Mouse (Mus musculus) CH12.LX (cell line): Measurements from ENCODE around the gene Mgp. TPM values are rescaled to one million over a fixed set of nuclear protein-coding genes. Genes with fewer than 3 reads are reported as not detected.

Experiments used
- DNase-seq: peaks from one replicate; pipeline ENCODE4 v3.0.0-alpha.2; 2013; ENCODE audit errors: extremely low read depth
- H3K27ac ChIP-seq: 2 replicates; pipeline ENCODE4 v1.5.1; 2012; ENCODE audit warnings: low read depth, mild to moderate bottlenecking, control low read depth, moderate library complexity; ENCODE audit not compliant: insufficient read depth
- H3K27me3 ChIP-seq: replicated peaks from 2 replicates; pipeline ENCODE3; 2012; ENCODE audit warnings: inconsistent platforms
- H3K36me3 ChIP-seq, 2 experiments: replicated peaks in 1 of 2; 2 replicates each; pipeline versions ENCODE3 to v1.6.1; 2012; ENCODE audit warnings: inconsistent platforms in 1 of 2, low read length in 1 of 2, mild to moderate bottlenecking in 1 of 2, mixed read lengths in 1 of 2, moderate library complexity in 1 of 2; ENCODE audit not compliant: control insufficient read depth in 1 of 2, insufficient read depth in 1 of 2
- H3K4me1 ChIP-seq, 2 experiments: 2 replicates each; pipeline ENCODE4 v1.6.1; 2012; ENCODE audit warnings: inconsistent platforms in 1 of 2, moderate library complexity in 1 of 2; ENCODE audit not compliant: insufficient read depth in 2 of 2, control insufficient read depth in 1 of 2
- H3K4me2 ChIP-seq: 2 replicates; pipeline ENCODE4 v1.6.1; 2012; ENCODE audit warnings: low read depth, mild to moderate bottlenecking, control low read depth; ENCODE audit not compliant: poor library complexity, insufficient read depth, severe bottlenecking
- H3K4me3 ChIP-seq, 3 experiments: fragments of 150-350 bp in 1 of 3; sonication (generic) in 1 of 3; replicated peaks in 1 of 3; 2 replicates each; pipeline versions ENCODE3 to v1.5.1; 2011 to 2012; ENCODE audit warnings: low read depth in 2 of 3, low read length in 2 of 3, mild to moderate bottlenecking in 2 of 3, moderate library complexity in 2 of 3, control low read depth in 1 of 3, improper control_type of control experiment in 1 of 3, inconsistent platforms in 1 of 3, mixed read lengths in 1 of 3; ENCODE audit not compliant: poor library complexity in 1 of 3
- H3K79me2 ChIP-seq: replicated peaks from 2 replicates; pipeline ENCODE4 v1.6.1; 2012; ENCODE audit warnings: mild to moderate bottlenecking, moderate library complexity; ENCODE audit not compliant: control insufficient read depth, poor library complexity, insufficient read depth, severe bottlenecking; ENCODE audit errors: extremely low read depth
- H3K9ac ChIP-seq: 2 replicates; pipeline ENCODE4 v1.6.1; 2012; ENCODE audit warnings: low read depth, mild to moderate bottlenecking, control low read depth, moderate library complexity; ENCODE audit not compliant: insufficient read depth
- H3K9me3 ChIP-seq: replicated peaks from 2 replicates; pipeline ENCODE3; 2012; ENCODE audit warnings: low read length, inconsistent platforms, mixed read lengths
- BHLHE40 ChIP-seq: IDR thresholded peaks from 2 replicates; pipeline ENCODE4 v1.6.1; 2011; ENCODE audit warnings: mild to moderate bottlenecking, low read depth, low read length, improper control_type of control experiment
- CHD2 ChIP-seq: IDR thresholded peaks from 2 replicates; pipeline ENCODE4 v1.6.1; 2011; ENCODE audit warnings: low read length, improper control_type of control experiment
- CTCF ChIP-seq, 2 experiments: IDR thresholded peaks in 1 of 2; conservative IDR thresholded peaks in 1 of 2; 2 replicates each; pipeline ENCODE4 v1.5.1; 2011 to 2012; ENCODE audit warnings: low read depth in 2 of 2, low read length in 2 of 2, improper control_type of control experiment in 1 of 2, inconsistent platforms in 1 of 2, mild to moderate bottlenecking in 1 of 2, moderate library complexity in 1 of 2
- EP300 ChIP-seq: IDR thresholded peaks from 2 replicates; pipeline ENCODE4 v1.6.1; 2011; ENCODE audit warnings: low read length, improper control_type of control experiment
- ETS1 ChIP-seq: conservative IDR thresholded peaks from 2 replicates; pipeline ENCODE4 v1.6.1; 2012; ENCODE audit warnings: low read depth, mild to moderate bottlenecking, inconsistent platforms, low read length, improper control_type of control experiment, moderate library complexity
- GABPA ChIP-seq: IDR thresholded peaks from 2 replicates; pipeline ENCODE4 v1.6.1; 2012; ENCODE audit warnings: low read depth, low read length, improper control_type of control experiment, inconsistent platforms; ENCODE audit not compliant: insufficient replicate concordance
- HCFC1 ChIP-seq: IDR thresholded peaks from 2 replicates; pipeline ENCODE4 v1.6.1; 2012; ENCODE audit warnings: low read depth, mild to moderate bottlenecking, inconsistent platforms, low read length, improper control_type of control experiment
- IRF4 ChIP-seq: IDR thresholded peaks from 2 replicates; pipeline ENCODE4 v1.6.1; 2014; ENCODE audit warnings: low read depth, mild to moderate bottlenecking, inconsistent platforms, low read length, improper control_type of control experiment
- JUN ChIP-seq: IDR thresholded peaks from 2 replicates; pipeline ENCODE4 v1.6.1; 2011; ENCODE audit warnings: low read depth, mild to moderate bottlenecking, low read length, improper control_type of control experiment, moderate library complexity; ENCODE audit not compliant: insufficient read depth
- JUND ChIP-seq: conservative IDR thresholded peaks from 2 replicates; pipeline ENCODE4 v1.6.1; 2011; ENCODE audit warnings: low read depth, low read length, improper control_type of control experiment
- MAFK ChIP-seq: IDR thresholded peaks from 2 replicates; pipeline ENCODE4 v1.6.1; 2011; ENCODE audit warnings: low read length, improper control_type of control experiment; ENCODE audit not compliant: insufficient replicate concordance
- MAX ChIP-seq: IDR thresholded peaks from 2 replicates; pipeline ENCODE4 v1.6.1; 2011; ENCODE audit warnings: low read length, improper control_type of control experiment
- MXI1 ChIP-seq: IDR thresholded peaks from 2 replicates; pipeline ENCODE4 v1.6.1; 2011; ENCODE audit warnings: mild to moderate bottlenecking, low read depth, low read length, improper control_type of control experiment
- MYC ChIP-seq: IDR thresholded peaks from 2 replicates; pipeline ENCODE4 v1.6.1; 2011; ENCODE audit warnings: low read depth, mild to moderate bottlenecking, improper control_type of control experiment, low read length
- NELFE ChIP-seq: IDR thresholded peaks from 2 replicates; pipeline ENCODE4 v1.6.1; 2011; ENCODE audit warnings: low read depth, low read length, improper control_type of control experiment
- NRF1 ChIP-seq: IDR thresholded peaks from 2 replicates; pipeline ENCODE4 v1.6.1; 2014; ENCODE audit warnings: low read depth, mild to moderate bottlenecking, inconsistent platforms, low read length, improper control_type of control experiment, moderate library complexity
- PAX5 ChIP-seq: IDR thresholded peaks from 2 replicates; pipeline ENCODE4 v1.6.1; 2012; ENCODE audit warnings: low read length, inconsistent platforms, mixed read lengths
- POLR2A ChIP-seq: IDR thresholded peaks from 2 replicates; pipeline ENCODE4 v1.6.1; 2011; ENCODE audit warnings: low read depth, mild to moderate bottlenecking, improper control_type of control experiment, low read length
- RAD21 ChIP-seq: IDR thresholded peaks from 2 replicates; pipeline ENCODE4 v1.6.1; 2011; ENCODE audit warnings: low read depth, mild to moderate bottlenecking, low read length, improper control_type of control experiment, moderate library complexity
- RCOR1 ChIP-seq: conservative IDR thresholded peaks from 2 replicates; pipeline ENCODE4 v1.6.1; 2012; ENCODE audit warnings: low read depth, mild to moderate bottlenecking, inconsistent platforms, low read length, improper control_type of control experiment
- SIN3A ChIP-seq: IDR thresholded peaks from 2 replicates; pipeline ENCODE4 v1.6.1; 2012; ENCODE audit warnings: low read length, improper control_type of control experiment, inconsistent platforms
- SMC3 ChIP-seq: IDR thresholded peaks from 2 replicates; pipeline ENCODE4 v1.6.1; 2011; ENCODE audit warnings: low read depth, low read length, improper control_type of control experiment
- TBP ChIP-seq: conservative IDR thresholded peaks from 2 replicates; pipeline ENCODE4 v1.6.1; 2011; ENCODE audit warnings: low read depth, low read length, improper control_type of control experiment
- TCF12 ChIP-seq: IDR thresholded peaks from 2 replicates; pipeline ENCODE4 v1.6.1; 2014; ENCODE audit warnings: low read depth, mild to moderate bottlenecking, inconsistent platforms, low read length, improper control_type of control experiment
- UBTF ChIP-seq: IDR thresholded peaks from 2 replicates; pipeline ENCODE4 v1.6.1; 2012; ENCODE audit warnings: low read depth, mild to moderate bottlenecking, inconsistent platforms, low read length, improper control_type of control experiment, moderate library complexity
- USF2 ChIP-seq: conservative IDR thresholded peaks from 2 replicates; pipeline ENCODE4 v1.6.1; 2011; ENCODE audit warnings: low read depth, low read length, improper control_type of control experiment
- ZC3H11A ChIP-seq: IDR thresholded peaks from 2 replicates; pipeline ENCODE4 v1.6.1; 2012; ENCODE audit warnings: low read depth, mild to moderate bottlenecking, inconsistent platforms, low read length, improper control_type of control experiment
- ZKSCAN1 ChIP-seq: IDR thresholded peaks from 2 replicates; pipeline ENCODE4 v1.6.1; 2012; ENCODE audit warnings: low read depth, inconsistent platforms, low read length, improper control_type of control experiment, borderline replicate concordance
- ZNF384 ChIP-seq: IDR thresholded peaks from 2 replicates; pipeline ENCODE4 v1.6.1; 2012; ENCODE audit warnings: low read depth, low read length, improper control_type of control experiment, inconsistent platforms
- dilution Hi-C: fragments of 300-500 bp; cut with MboI; formaldehyde crosslinking; loops from 2 replicates; pipeline ENCODE4 v1.14.3; 2020; ENCODE audit warnings: low sequenced_read_pairs; ENCODE audit not compliant: extremely low pct_unique_long_range_greater_than_20kb, extremely low pct_ligation_motif_present
- in situ Hi-C: fragments of 300-500 bp; cut with MboI; formaldehyde crosslinking; loops from 3 replicates; pipeline ENCODE4 v1.14.3; 2019; ENCODE audit warnings: low sequenced_read_pairs, low pct_ligation_motif_present, low pct_unique_long_range_greater_than_20kb, mixed read lengths
- polyA plus RNA-seq: library from polyadenylated mRNA; unstranded; fragments of >175 nt; gene quantifications from 2 replicates; pipeline ENCODE4 v1.2.1, GENCODE M21; 2012; ENCODE audit warnings: low read depth; ENCODE audit not compliant: insufficient read length
- total RNA-seq, 2 experiments: library from RNA; depleted of rRNA; stranded (reverse); fragments of 300-350 nt in 1 of 2; fragments of >200 nt in 1 of 2; gene quantifications; 2 replicates each; pipeline ENCODE4 v1.2.3; 2012 to 2014

Mgp gene
- total and polyA plus RNA-seq, 3 experiments = not detected

- Histone ChIP-seq H3K36me3 (peaks cover 17 to 69% of the 10 kb centered on the region in 2 experiments), H3K9ac (no peak overlapping the region), H3K27ac (no peak overlapping the region), H3K4me2 (no peak overlapping the region), H3K9me3 (no peaks in the 10 kb centered on the region), H3K27me3 (no peaks in the 10 kb centered on the region), H3K79me2 (no peaks in the 10 kb centered on the region), H3K4me3 (no peak overlapping the region), H3K4me1 (peaks cover 0 to 23% of the 10 kb centered on the region in 2 experiments; a peak in 2 of 4 replicates)
- DNase-seq = no peak
- TF ChIP-seq JUND (no peak), SMC3 (no peak), MAFK (no peak), MYC (no peak), PAX5 (no peak), GABPA (no peak), ZKSCAN1 (no peak), IRF4 (no peak), USF2 (no peak), CHD2 (no peak), JUN (no peak), UBTF (no peak), ETS1 (no peak), RCOR1 (no peak), ZC3H11A (no peak), NRF1 (no peak), MAX (no peak), HCFC1 (no peak), POLR2A (no peak), CTCF (conservative IDR thresholded peaks at IDR 0.05 in 1 of 2, IDR thresholded peaks at IDR 0.05 in 1 of 2; ENCODE audit: low read depth in 2 of 2, low read length in 2 of 2) (no peak)
- in situ Hi-C loops (no loop called here), dilution Hi-C loops (no loop called here)
Measured at GRCm38 (mm10) chr6:136917885-136918284, 42.3 kb upstream of the Mgp start.

- Histone ChIP-seq H3K27ac (no peak overlapping the region), H3K4me1 (peaks cover 0 to 22% of the 10 kb centered on the region in 2 experiments; a peak in 2 of 4 replicates), H3K36me3 (peaks cover 22 to 73% of the 10 kb centered on the region in 2 experiments), H3K9ac (no peak overlapping the region), H3K79me2 (no peaks in the 10 kb centered on the region), H3K9me3 (no peaks in the 10 kb centered on the region), H3K4me2 (no peak overlapping the region), H3K4me3 (no peak overlapping the region), H3K27me3 (no peaks in the 10 kb centered on the region)
- DNase-seq = no peak
- in situ Hi-C loops = no loop called here
- TF ChIP-seq POLR2A (no peak), SIN3A (no peak), ZNF384 (no peak), BHLHE40 (no peak), RAD21 (no peak), TBP (no peak), GABPA (no peak), CHD2 (no peak), MXI1 (no peak), EP300 (no peak), JUN (no peak), UBTF (no peak), MYC (no peak), NELFE (no peak), RCOR1 (no peak), HCFC1 (no peak), MAFK (no peak), USF2 (no peak), TCF12 (no peak)
- dilution Hi-C loops = no loop called here
Measured at GRCm38 (mm10) chr6:136915721-136916395, 40.2 kb upstream of the Mgp start.
